Mouse (Mus musculus) brain, embryonic 14.5 days (tissue): ENCODE data around the gene Pdia3. TPM values are rescaled to one million over a fixed set of nuclear protein-coding genes. Genes with fewer than 3 reads are reported as not detected.

Source experiments
- DNase-seq: peaks from one replicate; pipeline ENCODE4 v3.0.0-alpha.2; 2011; ENCODE audit warnings: low read depth
- CTCF ChIP-seq: fragments of 200-500 bp; IDR thresholded peaks from 2 replicates; pipeline ENCODE4 v1.5.1; 2012; ENCODE audit warnings: inconsistent platforms, mild to moderate bottlenecking, moderate library complexity, borderline replicate concordance; ENCODE audit not compliant: insufficient read depth, insufficient read length; ENCODE audit errors: extremely low read depth
- POLR2A ChIP-seq: fragments of 200-500 bp; IDR thresholded peaks from 2 replicates; pipeline ENCODE4 v1.6.1; 2012; ENCODE audit warnings: mild to moderate bottlenecking, inconsistent platforms, borderline replicate concordance; ENCODE audit not compliant: poor library complexity, insufficient read depth, insufficient read length, severe bottlenecking; ENCODE audit errors: extremely low read depth
- polyA plus RNA-seq: library from polyadenylated mRNA; depleted of rRNA; stranded (reverse); fragments of >200 nt; gene quantifications from 2 replicates; pipeline ENCODE4 v1.2.3, GENCODE M21; 2012

The Pdia3 gene
- polyA plus RNA-seq, 1 experiment, result 168 TPM

DNA sequence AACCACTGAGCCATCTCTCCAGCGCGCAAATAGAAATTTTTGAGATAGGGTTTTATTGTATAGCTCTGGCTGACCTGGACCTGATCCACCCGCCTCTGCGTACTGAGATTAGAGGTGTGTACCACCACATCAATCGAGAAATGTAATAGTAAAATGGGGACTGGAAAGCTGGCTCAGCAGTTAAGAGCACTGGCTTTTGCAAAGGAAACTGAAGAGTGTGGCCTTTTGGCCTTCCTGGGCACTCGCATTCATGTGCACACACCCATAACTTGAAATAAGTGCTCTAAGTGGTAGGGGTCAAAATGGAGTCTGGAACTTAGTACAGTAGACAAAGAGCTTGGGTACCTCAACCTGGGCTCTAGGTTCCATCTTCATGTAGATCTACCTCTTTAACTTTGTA, 2.8 kb downstream of the Pdia3 start:
- DNase-seq, result no peak
- TF ChIP-seq CTCF (no peak), POLR2A (no peak)

DNA sequence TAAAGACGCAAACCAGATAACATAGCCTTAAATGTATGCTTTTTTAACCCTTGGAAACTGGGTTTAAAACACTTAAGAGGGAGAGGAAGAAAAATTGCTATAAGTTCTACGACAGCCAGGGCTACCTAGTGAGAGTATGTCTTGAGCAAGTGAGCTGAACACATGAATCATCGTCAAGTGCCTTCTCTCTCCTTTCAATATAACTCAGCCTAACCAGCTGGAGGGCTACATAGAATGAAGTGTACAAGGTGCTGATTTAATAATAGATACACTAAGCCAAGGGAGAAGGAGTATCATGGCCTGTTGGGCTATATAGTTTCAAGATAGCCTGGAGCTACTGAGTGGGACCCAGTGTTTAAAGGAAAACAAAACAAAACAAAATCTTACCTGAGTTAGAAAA, 4.9 kb downstream of the Pdia3 start:
- no peak for DNase-seq
- no peak for TF ChIP-seq POLR2A
- TF ChIP-seq CTCF, result no peak

DNA sequence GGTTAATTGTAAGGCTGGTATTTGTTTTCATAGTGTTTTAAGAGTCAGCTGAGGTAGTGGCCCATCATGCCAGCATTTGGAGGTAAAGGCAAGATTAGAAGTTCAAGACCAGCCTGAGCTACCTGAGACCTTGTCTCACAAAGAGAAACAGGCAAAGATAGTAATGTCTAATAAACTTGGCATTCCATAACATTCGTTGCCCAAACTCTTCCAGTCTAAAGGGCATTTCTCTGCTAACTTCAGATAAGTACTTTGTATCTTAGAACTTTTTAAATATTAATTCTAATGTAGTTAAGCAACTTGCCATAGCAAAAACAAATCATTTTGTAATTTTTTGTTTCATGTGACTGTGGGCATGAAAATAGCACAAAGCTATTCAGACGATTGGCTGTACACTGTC, 9.6 kb downstream of the Pdia3 start:
- DNase-seq, result no peak
- TF ChIP-seq POLR2A (no peak), CTCF (no peak)

DNA sequence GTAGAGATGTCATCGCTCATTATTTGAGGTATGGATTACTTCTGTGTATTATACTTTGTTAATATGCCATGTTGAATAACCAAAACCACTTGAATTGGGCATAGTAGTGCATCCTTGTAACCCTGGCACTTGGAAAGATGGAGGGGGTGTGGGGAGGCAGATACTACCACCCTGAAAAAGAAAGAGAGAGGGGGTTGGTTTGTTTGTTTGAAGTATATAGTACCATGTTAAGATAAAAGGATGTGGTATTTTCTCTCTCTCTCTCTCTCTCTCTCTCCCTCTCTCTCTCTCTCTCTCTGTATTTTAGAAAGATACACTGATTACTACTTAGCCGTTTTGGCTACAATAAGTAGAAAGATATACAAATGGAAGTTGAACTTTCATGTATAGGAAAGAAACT, 12.3 kb downstream of the Pdia3 start:
- TF ChIP-seq CTCF, result no peak
- TF ChIP-seq POLR2A, result no peak
- no peak for DNase-seq

DNA sequence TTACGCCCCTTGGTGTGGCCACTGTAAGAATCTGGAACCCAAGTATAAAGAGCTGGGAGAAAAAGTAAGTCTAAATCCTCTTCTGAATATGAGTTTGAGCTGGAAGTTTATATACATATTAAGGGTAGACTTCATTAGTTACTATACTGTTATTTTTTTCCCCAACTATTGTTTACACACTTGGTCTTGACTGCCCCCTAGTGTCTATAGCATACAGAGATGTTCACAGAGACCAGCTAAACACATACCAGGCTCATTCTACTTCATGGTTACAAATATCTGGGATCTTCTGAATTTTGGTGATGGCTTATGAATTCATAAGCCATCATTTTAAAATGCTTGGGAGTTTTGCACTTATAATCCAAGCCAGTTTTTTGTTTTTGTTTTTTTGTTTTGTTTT, 21.3 kb downstream of the Pdia3 start:
- DNase-seq, result peak; percentile 42

DNA sequence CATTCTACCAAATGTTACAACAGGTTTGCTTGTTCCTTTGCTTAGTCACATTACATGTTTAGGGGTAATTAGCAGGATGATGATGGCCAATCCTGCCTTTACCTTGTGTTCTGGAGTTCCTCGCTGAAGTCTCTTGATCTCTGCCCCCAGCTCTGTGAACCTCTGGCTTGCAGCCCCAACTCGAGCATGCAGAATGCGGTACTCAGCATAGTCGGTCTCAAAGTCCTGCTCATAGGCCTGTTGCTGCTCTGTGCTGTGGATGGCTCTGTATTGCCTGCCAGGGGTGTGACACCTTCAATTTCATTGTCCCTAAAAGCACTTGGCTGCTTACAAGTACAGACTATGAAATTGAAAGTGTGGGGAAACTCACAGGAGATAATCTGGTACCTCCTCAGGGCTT, 26.2 kb downstream of the Pdia3 start:
- DNase-seq, result no peak
- TF ChIP-seq CTCF (no peak), POLR2A (no peak)

More for the DNA sequence above, 21.3 kb downstream of the Pdia3 start:
- TF ChIP-seq CTCF (no peak), POLR2A (no peak)

DNA sequence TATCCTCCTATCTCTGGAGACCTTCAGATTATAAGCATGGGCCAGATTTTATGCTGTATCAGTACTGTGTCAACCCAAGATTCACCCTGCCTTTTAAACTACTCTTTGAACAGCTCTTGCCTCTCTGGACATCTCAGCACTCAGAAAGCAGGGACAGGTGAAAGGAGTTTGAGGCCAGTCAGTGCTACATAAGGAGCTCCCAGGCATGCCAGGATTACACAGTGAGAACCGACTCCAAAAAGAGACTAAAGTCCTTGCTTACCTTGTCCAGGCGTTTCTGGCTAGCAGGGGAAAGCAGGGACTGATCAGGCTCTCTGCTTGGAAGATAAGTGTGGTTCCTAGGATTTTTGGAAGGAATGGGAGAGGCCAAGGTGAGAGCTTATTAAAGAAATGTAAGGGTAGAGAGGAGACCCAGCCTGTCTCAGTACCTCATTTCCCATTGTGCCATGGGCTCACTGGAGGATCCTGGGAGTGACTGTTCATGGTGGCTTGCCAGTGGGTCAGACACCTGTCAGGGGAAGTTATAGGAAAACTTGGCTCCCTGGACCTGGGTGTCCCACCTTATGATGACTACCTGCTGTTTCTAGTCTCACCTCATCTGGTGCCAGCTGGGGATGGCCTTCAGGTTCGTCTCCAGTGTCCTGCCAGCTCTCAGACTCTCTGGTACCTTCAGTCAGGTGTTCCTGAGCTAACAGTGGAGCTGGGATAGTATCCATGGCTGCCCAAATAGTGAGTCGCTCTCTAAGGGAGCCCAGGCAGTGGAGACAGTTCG, 27.4 kb downstream of the Pdia3 start:
- TF ChIP-seq CTCF (no peak), POLR2A (no peak)

DNA sequence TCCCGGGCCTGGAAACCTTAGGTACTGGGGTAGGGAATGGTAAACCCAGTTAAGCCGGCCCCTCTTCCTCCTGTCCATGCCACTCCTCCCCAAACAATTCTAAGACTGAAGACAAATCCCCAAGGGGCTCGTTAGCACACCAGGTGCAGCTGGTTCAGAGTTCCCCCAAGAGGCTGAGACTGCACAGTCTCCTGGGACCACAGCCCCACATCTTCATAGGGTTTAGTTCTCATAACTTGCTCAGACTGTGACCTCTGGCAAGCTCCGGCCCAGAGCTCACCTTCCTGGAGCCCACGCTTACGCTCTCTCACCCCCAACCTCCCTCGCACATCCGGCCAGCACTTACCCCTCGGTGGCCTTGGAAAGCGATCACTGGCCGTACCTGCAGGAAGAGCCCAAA, 28.2 kb downstream of the Pdia3 start:
- TF ChIP-seq POLR2A, result no peak
- TF ChIP-seq CTCF, result no peak

More for the DNA sequence above, 27.4 kb downstream of the Pdia3 start:
- no peak for DNase-seq

DNA sequence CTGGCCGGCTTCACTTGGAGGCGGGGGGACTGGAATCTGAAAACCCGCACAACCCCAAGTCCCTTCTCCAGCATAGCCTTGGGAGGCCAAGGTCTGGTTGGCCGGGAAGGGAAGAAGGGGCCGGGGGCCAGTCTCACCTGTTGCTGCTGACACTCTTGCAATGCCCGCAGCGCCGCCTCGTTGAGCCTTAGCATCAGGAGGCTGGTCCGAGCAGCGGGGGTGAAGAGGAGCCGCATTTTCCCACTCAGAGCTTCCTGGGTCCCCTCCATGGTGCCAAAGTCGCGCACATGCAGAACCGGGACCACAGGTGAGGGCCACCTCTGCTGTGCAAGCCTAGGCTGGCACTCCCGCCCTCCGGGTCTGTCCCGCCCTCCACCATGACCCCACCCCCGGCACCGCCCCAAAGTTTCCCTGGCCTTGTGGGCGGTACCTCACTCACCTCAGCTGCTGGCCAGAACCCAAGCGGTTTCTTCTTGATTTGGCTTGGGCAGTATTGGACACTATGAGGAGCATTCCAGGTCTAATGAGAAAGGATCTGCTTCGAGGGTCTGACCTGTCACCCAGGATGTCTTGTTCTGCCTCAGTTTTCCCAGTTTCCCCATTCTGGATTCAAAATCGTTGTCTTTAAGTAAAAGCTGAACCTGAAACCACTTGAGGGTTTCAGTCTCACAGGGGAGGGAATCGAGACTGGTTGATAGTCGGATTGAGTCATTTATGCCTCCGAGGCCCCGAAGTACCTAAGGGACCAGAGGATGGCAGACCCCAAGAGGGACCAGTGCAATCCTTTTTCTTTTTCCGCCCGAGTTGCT, 28.9 kb downstream of the Pdia3 start:
- DNase-seq, result peak; percentile 19
- no peak for TF ChIP-seq CTCF
- no peak for TF ChIP-seq POLR2A

More for the DNA sequence above, 28.2 kb downstream of the Pdia3 start:
- DNase-seq, result no peak

DNA sequence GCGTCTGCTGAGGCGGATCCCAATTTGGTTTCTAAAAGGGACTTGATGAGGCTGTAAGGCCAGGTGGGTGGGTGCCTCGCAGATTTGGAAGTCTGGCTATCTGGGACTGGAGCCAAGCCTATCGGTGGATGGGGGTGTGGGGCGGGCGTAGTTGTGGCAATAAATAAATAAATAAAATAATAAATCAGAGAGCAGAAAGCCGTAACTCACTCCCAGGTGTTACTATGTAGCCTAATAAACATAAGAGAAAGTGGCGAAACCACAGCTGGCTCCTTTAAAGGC, 29.4 kb downstream of the Pdia3 start:
- TF ChIP-seq POLR2A (no peak), CTCF (no peak)
- DNase-seq, result peak; percentile 40

DNA sequence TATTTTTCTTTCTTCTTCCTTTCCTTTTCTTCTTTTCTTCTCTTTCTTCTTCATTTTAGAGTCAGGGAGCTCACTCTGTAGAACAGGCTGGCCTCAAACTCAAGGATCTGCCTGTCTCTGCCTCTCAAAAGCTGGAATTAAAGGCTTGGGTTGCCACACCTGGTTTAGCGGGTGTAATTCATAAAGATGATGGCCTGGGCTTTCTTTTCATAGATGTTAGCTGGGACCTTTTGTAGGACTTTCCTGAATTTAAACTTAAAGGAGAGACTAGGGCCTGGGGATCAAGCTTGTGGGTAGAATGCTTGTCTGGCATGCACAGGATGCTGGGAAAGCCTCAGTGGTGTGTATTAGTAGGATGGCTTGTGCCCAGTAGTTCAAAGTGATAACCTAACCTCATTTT, 30.6 kb downstream of the Pdia3 start, which contains the start of gene Ell3:
Ell3 (minus strand) TSS at position 101 of the 400 bp plus-strand sequence.
- no peak for TF ChIP-seq POLR2A
- no peak for TF ChIP-seq CTCF
- no peak for DNase-seq
